Mouse (Mus musculus): ENCODE measurements at regions not wholly inside any gene's neighbourhood (a gene's known extent, or its start where the extent isn't known, plus 50 kb on each side); places are given as distances from the start of the nearest gene placed in this dataset.

GRCm38 (mm10) chr13:16656110-16656509, 644.5 kb downstream of the Inhba start:
- no peak for DNase-seq (ENCODE audit: inconsistent age in 2 of 2, low spot score in 1 of 2)

DNA sequence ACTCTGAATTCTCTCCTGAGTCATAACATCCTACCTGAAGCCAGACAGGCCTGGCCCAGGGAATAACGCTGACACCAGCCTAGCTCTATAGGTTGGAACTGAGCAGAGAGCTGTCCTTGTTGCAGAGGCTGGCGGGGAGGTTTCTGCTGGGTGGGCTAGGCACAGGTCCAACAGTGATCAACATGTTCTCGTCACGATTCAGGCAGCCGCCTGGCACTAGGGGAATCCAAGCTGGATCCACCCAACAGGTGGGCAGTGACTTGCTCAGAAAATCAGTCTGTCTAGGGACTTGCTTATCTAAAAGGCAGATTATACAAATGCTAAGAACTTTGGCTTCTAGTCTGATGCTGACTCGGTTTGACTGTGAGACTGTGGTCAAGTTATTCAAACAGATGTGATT, 648.2 kb downstream of the Inhba start:
- DNase-seq (ENCODE audit: inconsistent age in 2 of 2, low spot score in 1 of 2) = no peak

DNA sequence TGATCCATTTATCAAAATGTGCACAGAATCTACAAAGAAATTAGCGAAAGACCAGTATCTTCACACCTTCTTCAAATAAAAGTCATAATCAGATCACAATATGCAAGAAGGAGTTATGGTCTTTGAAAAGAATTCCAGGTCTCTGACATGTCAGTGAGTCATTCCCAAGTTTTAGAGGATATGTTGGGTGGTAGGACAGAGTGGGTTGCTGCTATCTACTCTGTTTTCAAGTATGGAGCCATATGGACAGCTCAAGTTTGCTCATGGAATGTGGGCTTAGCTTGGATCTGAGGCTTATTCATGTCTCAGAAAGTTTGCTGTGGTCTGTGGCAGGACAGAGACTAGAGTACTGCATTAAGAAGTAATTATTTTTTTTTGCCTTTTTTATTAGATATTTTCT, 657.0 kb downstream of the Inhba start:
- DNase-seq (ENCODE audit: inconsistent age in 2 of 2, low spot score in 1 of 2) = no peak

GRCm38 (mm10) chr13:16669281-16669680, 657.6 kb downstream of the Inhba start:
- DNase-seq (ENCODE audit: inconsistent age in 2 of 2, low spot score in 1 of 2) = no peak

DNA sequence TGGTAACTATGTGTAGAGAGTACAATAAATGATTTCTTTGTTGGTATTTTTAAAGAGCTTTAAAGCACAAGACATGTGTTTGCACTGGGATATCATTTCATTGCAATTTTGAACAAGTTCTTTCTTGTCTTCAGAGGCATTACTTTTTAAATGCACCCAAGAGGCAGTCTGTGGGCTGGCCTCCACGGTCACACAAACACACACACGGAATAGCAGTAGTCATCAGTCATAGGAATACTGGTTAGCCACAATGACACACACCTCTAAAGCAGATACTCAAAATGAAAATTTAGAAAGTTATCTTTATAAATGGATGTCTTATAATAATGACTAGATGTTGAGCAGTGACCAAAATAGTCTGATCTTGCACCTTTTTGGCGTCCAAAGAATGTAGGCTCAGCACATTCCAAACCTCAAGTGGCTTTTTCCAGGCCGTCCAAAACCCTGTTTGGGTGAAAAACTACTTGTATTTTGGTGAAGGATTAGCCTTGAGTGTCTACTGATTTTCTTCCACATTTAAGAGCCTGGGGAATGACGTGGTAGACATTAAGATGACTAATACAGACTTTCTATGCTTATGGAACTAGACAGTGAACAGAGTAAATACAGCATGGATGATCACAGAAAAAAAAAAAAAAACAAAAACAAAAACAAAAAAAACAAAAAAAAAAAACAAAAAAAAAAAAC, 658.5 kb downstream of the Inhba start:
- no peak for DNase-seq (ENCODE audit: inconsistent age in 2 of 2, low spot score in 1 of 2)

- DNase-seq (ENCODE audit: inconsistent age in 2 of 2, low spot score in 1 of 2) = no peak
Measured at GRCm38 (mm10) chr13:16670736-16671135, 659.1 kb downstream of the Inhba start.

GRCm38 (mm10) chr13:16676873-16677272, 665.2 kb downstream of the Inhba start:
- no peak for DNase-seq (ENCODE audit: inconsistent age in 2 of 2, low spot score in 1 of 2)

DNA sequence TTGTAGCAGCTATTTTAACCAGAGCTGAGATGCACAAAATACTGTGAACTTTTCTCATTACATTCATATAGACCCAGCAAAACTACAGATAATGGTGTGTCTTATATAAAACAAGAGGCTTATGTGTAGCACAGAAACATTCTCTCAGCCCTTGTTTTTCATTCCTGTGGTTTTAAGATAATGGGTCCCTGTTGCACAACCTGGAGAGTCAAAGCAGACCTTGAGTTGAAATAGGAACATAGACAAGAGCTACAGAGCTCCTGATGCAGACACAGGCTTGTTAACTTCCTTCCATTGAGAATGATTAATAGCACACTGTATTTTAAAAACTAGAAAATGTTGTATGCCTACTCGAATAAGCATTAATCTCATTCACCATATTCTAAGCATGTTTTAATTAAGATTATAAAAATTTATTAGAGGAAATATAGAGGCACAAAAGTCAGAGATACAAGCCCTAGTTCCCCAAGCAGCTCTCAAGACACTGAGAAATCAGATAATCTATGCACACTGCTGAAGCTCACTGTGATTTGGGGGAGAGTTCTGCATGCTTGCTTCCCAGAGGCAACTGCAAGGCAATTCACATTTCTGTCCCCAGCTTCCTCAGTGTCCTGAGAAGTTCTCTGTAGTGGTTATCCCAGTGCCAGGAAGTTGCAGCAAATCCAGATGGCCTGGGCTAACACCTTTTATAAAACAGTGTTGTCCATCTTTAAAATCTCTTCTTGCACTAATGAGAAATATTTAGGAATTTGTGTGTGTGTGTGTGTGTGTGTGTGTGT, 666.8 kb downstream of the Inhba start:
- peak in 1 of 2 experiments; percentile 65 for DNase-seq (ENCODE audit: inconsistent age in 2 of 2, low spot score in 1 of 2)

DNA sequence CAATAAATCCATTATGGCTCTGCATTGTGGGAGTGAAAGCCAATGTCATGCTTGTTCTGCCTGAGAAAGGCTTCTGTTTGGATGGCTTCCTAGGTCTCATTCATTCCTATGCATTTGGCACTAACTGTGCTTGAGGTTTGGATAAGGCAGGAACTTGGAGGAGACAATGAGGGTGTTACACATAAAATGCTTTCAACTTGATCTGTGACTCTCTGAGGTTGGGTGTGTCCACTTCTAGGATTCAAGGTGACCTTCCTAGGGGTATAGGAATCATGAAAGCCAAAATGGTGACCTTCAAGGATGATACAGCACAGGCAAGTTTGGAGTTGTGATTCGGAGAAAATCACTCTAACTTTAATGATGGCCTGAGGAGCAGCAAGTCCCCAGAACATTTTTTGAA, 682.5 kb downstream of the Inhba start:
- DNase-seq (ENCODE audit: inconsistent age in 2 of 2, low spot score in 1 of 2) = no peak

- no peak for DNase-seq (ENCODE audit: inconsistent age in 2 of 2, low spot score in 1 of 2)
Measured at GRCm38 (mm10) chr13:16700934-16701333, 689.3 kb downstream of the Inhba start.

DNA sequence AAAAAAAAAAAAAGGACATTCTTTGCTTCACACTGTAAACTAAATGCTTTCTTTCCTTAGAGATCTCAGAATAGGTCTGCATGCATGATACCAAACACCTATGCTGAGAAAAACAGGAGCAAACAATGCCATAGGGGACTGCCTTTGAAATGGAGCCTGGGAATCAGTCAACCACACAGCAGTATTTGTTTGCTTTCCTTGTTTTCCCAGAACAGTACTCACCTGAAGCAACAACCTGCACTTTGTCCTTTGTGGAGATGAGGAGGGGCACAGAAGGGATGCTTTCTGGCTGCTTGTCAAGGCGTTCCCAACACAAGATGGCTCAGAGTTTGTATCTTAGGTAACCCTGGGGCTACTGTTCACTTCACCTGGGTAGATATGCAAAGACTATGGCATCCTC, 690.5 kb downstream of the Inhba start:
- DNase-seq (ENCODE audit: inconsistent age in 2 of 2, low spot score in 1 of 2) = no peak

DNA sequence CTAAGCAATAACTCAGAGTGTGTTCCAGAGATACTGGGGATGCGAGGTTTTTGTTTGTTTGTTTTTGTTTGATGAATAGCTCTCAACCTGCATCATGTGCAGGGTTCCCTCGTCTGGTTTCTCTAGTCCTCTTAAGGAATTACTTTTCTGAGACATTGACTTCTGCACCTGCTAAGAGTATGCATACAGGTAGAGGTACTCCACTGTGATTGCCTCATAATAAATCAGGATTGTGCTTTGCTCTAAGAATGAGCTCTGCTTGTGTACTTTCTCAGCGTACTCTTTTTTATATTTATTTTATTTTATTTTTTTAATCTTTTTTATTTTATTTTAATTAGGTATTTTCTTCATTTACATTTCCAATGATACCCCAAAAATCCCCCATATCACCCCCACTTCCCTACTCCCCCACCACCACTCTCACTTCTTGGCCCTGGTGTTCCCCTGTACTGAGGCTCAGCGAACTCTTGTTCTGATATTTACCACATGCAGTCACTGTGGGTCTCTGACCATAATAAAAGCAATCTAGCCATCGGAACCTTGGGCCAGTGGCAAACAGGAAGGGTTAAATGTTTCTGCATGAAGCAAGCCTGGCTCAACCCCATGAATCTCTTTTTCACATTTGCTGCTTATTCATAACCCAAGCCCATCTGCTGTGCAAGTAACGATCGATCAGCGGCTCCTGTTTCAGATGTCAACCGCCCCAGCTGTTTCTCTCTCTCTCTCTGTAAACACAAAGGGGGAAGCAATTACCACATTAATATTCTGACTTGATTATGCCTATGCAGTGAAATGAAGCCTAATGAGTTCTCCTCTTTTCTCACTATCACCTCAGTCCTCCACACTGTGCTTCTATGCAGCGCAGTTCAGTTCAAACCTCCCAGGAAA, 693.8 kb downstream of the Inhba start:
- DNase-seq (ENCODE audit: inconsistent age in 2 of 2, low spot score in 1 of 2) = no peak

DNA sequence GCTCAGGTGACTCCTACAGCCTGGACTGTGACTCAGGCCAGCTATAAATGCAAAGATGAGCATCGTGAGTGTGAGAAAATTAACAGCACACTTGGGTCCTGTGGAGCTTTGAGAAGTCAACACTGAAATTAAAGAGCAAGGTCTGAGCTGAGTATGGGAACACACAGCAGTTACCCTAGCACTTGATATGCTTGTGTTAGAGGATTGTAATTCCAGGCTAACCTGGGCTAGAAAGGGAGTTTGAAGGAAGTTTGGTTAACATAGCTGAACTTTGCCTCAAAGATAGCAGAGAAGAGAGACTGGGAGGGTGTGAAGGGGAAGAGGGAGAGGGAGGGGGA, 694.4 kb downstream of the Inhba start:
- no peak for DNase-seq (ENCODE audit: inconsistent age in 2 of 2, low spot score in 1 of 2)

- DNase-seq (ENCODE audit: inconsistent age in 2 of 2, low spot score in 1 of 2) = peak; percentile 4 to 35
Measured at GRCm38 (mm10) chr13:16715296-16715960, 703.8 kb downstream of the Inhba start.

- no peak for DNase-seq (ENCODE audit: inconsistent age in 2 of 2, low spot score in 1 of 2)
Measured at GRCm38 (mm10) chr13:16716340-16716739, 704.7 kb downstream of the Inhba start.

GRCm38 (mm10) chr13:16716796-16717749, 705.4 kb downstream of the Inhba start:
- no peak for DNase-seq (ENCODE audit: inconsistent age in 2 of 2, low spot score in 1 of 2)

GRCm38 (mm10) chr13:16720090-16720489, 708.4 kb downstream of the Inhba start:
- no peak for DNase-seq (ENCODE audit: inconsistent age in 2 of 2, low spot score in 1 of 2)

DNA sequence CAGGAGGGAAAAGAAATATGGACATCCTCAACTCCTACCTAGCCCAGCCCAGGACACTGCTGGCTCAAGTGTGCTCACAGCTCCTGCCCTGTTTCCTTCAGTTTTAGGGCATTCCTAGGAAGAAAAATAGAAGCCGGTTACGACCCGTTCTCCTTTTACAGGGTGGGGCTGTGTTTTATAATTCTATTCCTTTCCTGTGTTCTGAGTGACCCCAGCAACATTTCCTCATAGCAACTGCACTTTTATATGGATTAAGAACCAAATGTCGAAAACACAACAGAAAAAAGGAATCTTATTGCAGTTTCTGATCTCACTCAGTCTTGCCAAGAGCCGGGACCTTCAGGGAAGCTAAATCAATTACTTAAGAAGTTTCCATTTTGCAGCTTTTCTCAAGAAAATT, 713.7 kb downstream of the Inhba start:
- DNase-seq (ENCODE audit: inconsistent age in 2 of 2, low spot score in 1 of 2) = no peak

- DNase-seq (ENCODE audit: inconsistent age in 2 of 2, low spot score in 1 of 2) = peak in 1 of 2 experiments; percentile 54
Measured at GRCm38 (mm10) chr13:16738313-16738712, 726.7 kb downstream of the Inhba start.

- no peak for DNase-seq (ENCODE audit: inconsistent age in 2 of 2, low spot score in 1 of 2)
Measured at GRCm38 (mm10) chr13:16739563-16739962, 727.9 kb downstream of the Inhba start.
